Mouse (Mus musculus) midbrain, postnatal 0 days (tissue): ENCODE measurements around the gene Cisd3. TPM values are rescaled to one million over a fixed set of nuclear protein-coding genes. Genes with fewer than 3 reads are reported as not detected.

Source experiments
- ATAC-seq: fragments of 200-750 bp; cut with Nextera tagmentation; 2 replicates; pipeline ENCODE4 v1.8.0; 2017; ENCODE audit warnings: moderate number of reproducible peaks, mild to moderate bottlenecking, moderate TSS enrichment, moderate library complexity; ENCODE audit not compliant: low FRiP score
- DNase-seq: peaks from one replicate; pipeline ENCODE4 v3.0.0-alpha.2; 2015; ENCODE audit warnings: low spot score
- H3K27ac ChIP-seq: fragments of 300-500 bp; sonication (generic); 2 replicates; pipeline ENCODE4 v1.5.1; 2014; ENCODE audit warnings: low read depth, mild to moderate bottlenecking, low read length, mixed read lengths
- H3K27me3 ChIP-seq: fragments of 300-500 bp; sonication (generic); 2 replicates; pipeline ENCODE4 v1.6.1; 2014; ENCODE audit warnings: low read length, control low read depth, mixed read lengths; ENCODE audit not compliant: insufficient read depth
- H3K36me3 ChIP-seq: fragments of 300-500 bp; sonication (generic); 2 replicates; pipeline ENCODE4 v1.6.1; 2014; ENCODE audit warnings: low read length, control low read depth, mixed read lengths; ENCODE audit not compliant: insufficient read depth
- H3K4me1 ChIP-seq: fragments of 300-500 bp; sonication (generic); 2 replicates; pipeline ENCODE4 v1.6.1; 2014; ENCODE audit warnings: mild to moderate bottlenecking, control low read depth, antibody characterized with exemption, low read length, mixed read lengths; ENCODE audit not compliant: insufficient read depth
- H3K4me2 ChIP-seq: fragments of 300-500 bp; sonication (generic); 2 replicates; pipeline ENCODE4 v1.6.1; 2014; ENCODE audit warnings: low read depth, mild to moderate bottlenecking, low read length, mixed read lengths; ENCODE audit not compliant: poor library complexity, severe bottlenecking
- H3K4me3 ChIP-seq: fragments of 300-500 bp; sonication (generic); 2 replicates; pipeline ENCODE4 v1.5.1; 2014; ENCODE audit warnings: low read depth, mild to moderate bottlenecking, low read length, moderate library complexity
- H3K9ac ChIP-seq: fragments of 300-500 bp; sonication (generic); replicated peaks from 2 replicates; pipeline ENCODE4 v1.6.1; 2014; ENCODE audit warnings: mild to moderate bottlenecking, low read length, moderate library complexity, mixed read lengths; ENCODE audit not compliant: poor library complexity, severe bottlenecking
- H3K9me3 ChIP-seq: fragments of 300-500 bp; sonication (generic); 2 replicates; pipeline ENCODE4 v1.6.1; 2016; ENCODE audit warnings: low read length, control low read depth
- CTCF ChIP-seq: IDR thresholded peaks from 2 replicates; pipeline ENCODE4 v1.5.1; 2016; ENCODE audit warnings: antibody characterized with exemption, mild to moderate bottlenecking
- WGBS: fragments of 180-500 bp; shearing (Covaris S2); extraction: QIAGEN DNeasy Blood & Tissue Kit; methylation state at CpG from one replicate; pipeline ENCODE4 v1.1.7; 2014; 5-methylcytosine and 5-hydroxymethylcytosine counted together
- polyA plus RNA-seq: library from polyadenylated mRNA; unstranded; fragments of >200 nt; fragmentation: Nextera tagmentation; extraction: Ambion mirVana; gene quantifications from 2 replicates; pipeline ENCODE4 v1.2.1, GENCODE M21; 2015
- total RNA-seq: library from RNA; depleted of rRNA; stranded (reverse); fragments of >200 nt; gene quantifications from 2 replicates; pipeline ENCODE4 v1.2.3, GENCODE M21; 2014

Cisd3 gene
- total and polyA plus RNA-seq, 2 experiments from 2014 or later: 27.0 to 41.5 TPM

GRCm38 (mm10) chr11:97711200-97711900 lies 25.7 kb downstream of the Cisd3 start:
- H3K36me3 ChIP-seq: peaks cover 40% of the 10 kb centered on the region
- H3K27ac ChIP-seq: no peak overlapping the region

GRCm38 (mm10) chr11:97712286-97712685 lies 26.7 kb downstream of the Cisd3 start:
- no peak overlapping the region for H3K9ac ChIP-seq
- ATAC-seq (no peak), DNase-seq (no peak)
- 95% methylated on average over 15 of the region's 15 CpGs for WGBS
- TF ChIP-seq CTCF: no peak
- no peak overlapping the region for H3K4me3 ChIP-seq
- no peak overlapping the region for H3K4me2 ChIP-seq
- H3K9me3 ChIP-seq: no peaks in the 10 kb centered on the region
- H3K27ac ChIP-seq: no peak overlapping the region
- H3K27me3 ChIP-seq: no peaks in the 10 kb centered on the region
- H3K36me3 ChIP-seq: peaks cover 36% of the 10 kb centered on the region
- no peaks in the 10 kb centered on the region for H3K4me1 ChIP-seq

More at GRCm38 (mm10) chr11:97711200-97711900, 25.7 kb downstream of the Cisd3 start:
- H3K9ac ChIP-seq: no peak overlapping the region
- 87% methylated on average over 13 of the region's 13 CpGs for WGBS
- no peak overlapping the region for H3K4me2 ChIP-seq
- no peaks in the 10 kb centered on the region for H3K9me3 ChIP-seq
- no peak for DNase-seq
- TF ChIP-seq CTCF: no peak
- no peaks in the 10 kb centered on the region for H3K4me1 ChIP-seq
- no peak for ATAC-seq
- H3K27me3 ChIP-seq: no peaks in the 10 kb centered on the region
- H3K4me3 ChIP-seq: no peak overlapping the region

- no peaks in the 10 kb centered on the region for H3K27me3 ChIP-seq
- H3K4me3 ChIP-seq: no peak overlapping the region
- DNase-seq (no peak), ATAC-seq (no peak)
- TF ChIP-seq CTCF: no peak
- no peak overlapping the region for H3K4me2 ChIP-seq
- no peaks in the 10 kb centered on the region for H3K9me3 ChIP-seq
- no peak overlapping the region for H3K9ac ChIP-seq
- WGBS: 83% methylated on average over 8 of the region's 8 CpGs
- no peaks in the 10 kb centered on the region for H3K4me1 ChIP-seq
- peak overlapping the region; percentile 26; the same call in 1 of the 2 replicates for H3K27ac ChIP-seq
- H3K36me3 ChIP-seq: peaks cover 47% of the 10 kb centered on the region
Observed at GRCm38 (mm10) chr11:97713896-97714295, 28.3 kb downstream of the Cisd3 start.

GRCm38 (mm10) chr11:97714356-97714755 lies 28.7 kb downstream of the Cisd3 start:
- Histone ChIP-seq H3K4me3 (no peak overlapping the region), H3K27ac (peak overlapping the region; percentile 26; the same call in 1 of the 2 replicates), H3K9me3 (no peaks in the 10 kb centered on the region), H3K36me3 (peaks cover 49% of the 10 kb centered on the region), H3K27me3 (no peaks in the 10 kb centered on the region), H3K9ac (no peak overlapping the region), H3K4me2 (no peak overlapping the region), H3K4me1 (no peaks in the 10 kb centered on the region)
- TF ChIP-seq CTCF: peak; percentile 55
- DNase-seq (no peak), ATAC-seq (no peak)
- WGBS: 96% methylated on average over 3 of the region's 3 CpGs

DNA sequence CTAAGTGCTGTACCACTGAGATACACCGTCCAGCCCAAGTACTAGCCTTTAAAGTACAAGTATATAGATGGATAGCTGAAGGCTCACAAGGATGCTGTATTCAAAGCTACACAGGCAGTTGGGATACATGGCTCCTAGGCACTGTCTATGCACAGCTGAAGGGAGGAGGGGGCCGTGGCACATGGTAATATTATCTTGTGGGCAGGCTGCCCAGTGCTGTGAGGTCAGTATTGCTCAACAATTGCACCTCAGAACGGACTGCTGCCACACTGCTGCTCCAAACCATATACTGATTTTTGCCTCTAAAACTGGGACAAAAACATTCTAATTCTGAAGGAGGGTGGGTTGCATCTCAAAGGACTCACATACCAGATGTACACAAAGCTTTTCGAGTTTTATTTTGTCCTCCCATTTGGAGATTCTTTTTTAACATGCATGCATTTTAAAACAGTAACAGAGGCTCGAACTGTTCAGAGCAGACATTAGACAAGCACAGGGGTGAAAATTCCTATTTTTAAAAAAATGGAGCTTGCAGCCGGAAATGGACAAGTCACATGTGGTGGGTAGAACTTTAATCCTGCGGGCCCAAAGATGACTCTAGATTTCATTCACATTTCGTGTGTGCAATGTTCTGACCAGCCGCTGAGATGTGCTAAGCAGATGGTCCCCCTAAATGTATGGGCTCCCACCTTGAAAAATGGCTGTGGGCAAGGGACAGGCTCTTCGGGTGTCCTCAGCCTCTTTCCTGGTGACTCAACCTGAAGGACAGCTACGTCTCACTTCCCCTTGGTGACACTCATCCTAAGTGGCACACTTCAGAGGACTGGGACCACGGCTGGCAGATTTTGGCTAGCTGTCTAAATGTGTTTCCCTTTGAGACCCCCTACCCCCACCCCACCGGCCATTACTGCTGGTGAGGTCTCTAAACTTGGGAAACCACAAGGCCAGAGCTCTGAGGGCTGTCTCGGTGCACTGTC lies 29.4 kb downstream of the Cisd3 start:
- no peaks in the 10 kb centered on the region for H3K4me1 ChIP-seq
- no peak overlapping the region for H3K4me3 ChIP-seq
- DNase-seq (no peak), ATAC-seq (no peak)
- no peaks in the 10 kb centered on the region for H3K9me3 ChIP-seq
- no peak overlapping the region for H3K9ac ChIP-seq
- 90% methylated on average over 14 of the region's 14 CpGs for WGBS
- no peak overlapping the region for H3K27ac ChIP-seq
- no peak; the same call in 1 of the 2 replicates for TF ChIP-seq CTCF
- H3K4me2 ChIP-seq: no peak overlapping the region
- H3K36me3 ChIP-seq: peaks cover 56% of the 10 kb centered on the region
- no peaks in the 10 kb centered on the region for H3K27me3 ChIP-seq
